Mouse (Mus musculus) neural tube, embryonic 11.5 days (tissue): Measurements from ENCODE around the gene Apela. TPM values are rescaled to one million over a fixed set of nuclear protein-coding genes. Genes with fewer than 3 reads are reported as not detected.

Source experiments
- ATAC-seq: fragments of 200-750 bp; cut with Nextera tagmentation; 2 replicates; pipeline ENCODE4 v1.8.0; 2017; ENCODE audit warnings: moderate number of reproducible peaks, mild to moderate bottlenecking, moderate TSS enrichment, moderate library complexity; ENCODE audit not compliant: insufficient read depth, low FRiP score, low TSS enrichment
- DNase-seq: peaks from one replicate; pipeline ENCODE4 v3.0.0-alpha.2; 2015; ENCODE audit warnings: low spot score
- H3K27ac ChIP-seq: fragments of 300-500 bp; sonication (generic); 2 replicates; pipeline ENCODE4 v1.5.1; 2014; ENCODE audit warnings: low read depth, mild to moderate bottlenecking, low read length
- H3K27me3 ChIP-seq: fragments of 300-500 bp; sonication (generic); 2 replicates; pipeline ENCODE4 v1.6.1; 2014; ENCODE audit warnings: mild to moderate bottlenecking, low read length, mixed read lengths; ENCODE audit not compliant: control insufficient read depth, insufficient read depth
- H3K36me3 ChIP-seq: fragments of 300-500 bp; sonication (generic); 2 replicates; pipeline ENCODE4 v1.6.1; 2014; ENCODE audit warnings: mild to moderate bottlenecking, low read length, moderate library complexity, mixed read lengths; ENCODE audit not compliant: control insufficient read depth, insufficient read depth
- H3K4me1 ChIP-seq: fragments of 300-500 bp; sonication (generic); 2 replicates; pipeline ENCODE4 v1.6.1; 2014; ENCODE audit warnings: low read length, mixed read lengths; ENCODE audit not compliant: control insufficient read depth, insufficient read depth
- H3K4me2 ChIP-seq: fragments of 300-500 bp; sonication (generic); 2 replicates; pipeline ENCODE4 v1.6.1; 2014; ENCODE audit warnings: low read depth, mild to moderate bottlenecking, moderate library complexity
- H3K4me3 ChIP-seq: fragments of 300-500 bp; sonication (generic); 2 replicates; pipeline ENCODE4 v1.5.1; 2014; ENCODE audit warnings: low read depth, low read length
- H3K9ac ChIP-seq: fragments of 300-500 bp; sonication (generic); 2 replicates; pipeline ENCODE4 v1.6.1; 2014; ENCODE audit warnings: mild to moderate bottlenecking, low read length
- H3K9me3 ChIP-seq: fragments of 300-500 bp; sonication (generic); 2 replicates; pipeline ENCODE4 v1.6.1; 2016; ENCODE audit warnings: low read length; ENCODE audit not compliant: control insufficient read depth
- WGBS: fragments of 180-500 bp; shearing (Covaris S2); extraction: QIAGEN DNeasy Blood & Tissue Kit; methylation state at CpG from one replicate; pipeline ENCODE4 v1.1.7; 2014; 5-methylcytosine and 5-hydroxymethylcytosine counted together
- polyA plus RNA-seq: library from polyadenylated mRNA; unstranded; fragments of >200 nt; fragmentation: Nextera tagmentation; extraction: Ambion mirVana; gene quantifications from 2 replicates; pipeline ENCODE4 v1.2.1, GENCODE M21; 2014

Gene Apela
- polyA plus RNA-seq, 1 experiment from 2014 or later, result 10.3 TPM

- DNase-seq, result no peak
- Histone ChIP-seq H3K9ac (no peak overlapping the region), H3K9me3 (no peaks in the 10 kb centered on the region), H3K27me3 (no peaks in the 10 kb centered on the region), H3K27ac (no peak overlapping the region), H3K4me3 (no peak overlapping the region), H3K4me1 (no peaks in the 10 kb centered on the region), H3K4me2 (no peak overlapping the region), H3K36me3 (no peaks in the 10 kb centered on the region)
- WGBS, result 85% methylated on average over 4 of the region's 4 CpGs
- no peak for ATAC-seq
Measured at GRCm38 (mm10) chr8:64998806-64999365, 38.2 kb downstream of the Apela start.

- Histone ChIP-seq H3K27ac (no peak within 1 kb of the TSS), H3K36me3 (no peaks in the 10 kb centered on the region), H3K4me2 (no peak within 1 kb of the TSS), H3K27me3 (no peaks in the 10 kb centered on the region), H3K9ac (no peak within 1 kb of the TSS), H3K4me3 (no peak within 1 kb of the TSS), H3K4me1 (no peaks in the 10 kb centered on the region), H3K9me3 (no peaks in the 10 kb centered on the region)
- ATAC-seq (no peak), DNase-seq (no peak)
- 89% methylated on average over 4 of the region's 4 CpGs for WGBS
Measured at GRCm38 (mm10) chr8:64987731-64988130, 49.4 kb downstream of the Apela start, which contains the start of gene Trim75. Trim75 (minus strand) TSS chr8:64987831.

GRCm38 (mm10) chr8:64983150-64983897, 53.8 kb downstream of the Apela start:
- DNase-seq, result no peak
- H3K9me3 ChIP-seq, result no peaks in the 10 kb centered on the region

More at GRCm38 (mm10) chr8:64983150-64983897, 53.8 kb downstream of the Apela start:
- Histone ChIP-seq H3K4me2 (no peak overlapping the region), H3K36me3 (no peaks in the 10 kb centered on the region), H3K4me3 (no peak overlapping the region), H3K27ac (no peak overlapping the region), H3K9ac (no peak overlapping the region), H3K27me3 (no peaks in the 10 kb centered on the region), H3K4me1 (no peaks in the 10 kb centered on the region)
- ATAC-seq, result no peak
- WGBS, result 77% methylated on average over 20 of the region's 20 CpGs

Other genes starting within 250 kb of the Apela start
- 20.0 and 20.2 TPM in 2 replicates for gene Klhl2, start 187.3 kb downstream of the Apela start, polyA plus RNA-seq
- gene Tmem192, start 90.2 kb downstream of the Apela start, polyA plus RNA-seq, result 19.4 and 21.8 TPM in 2 replicates
- not detected in 2 replicates for gene Trim75, start 49.5 kb downstream of the Apela start, polyA plus RNA-seq
- gene Trim61, start 18.8 kb downstream of the Apela start, polyA plus RNA-seq, result 0.15 TPM in 1 of 2 replicates, not detected in the other
- gene Trim60, start 18.8 kb downstream of the Apela start, polyA plus RNA-seq, result not detected in 2 replicates
- gene Gm10663, start 37.7 kb upstream of the Apela start, polyA plus RNA-seq, result not detected in 2 replicates
- not detected in 2 replicates for gene BC030870, start 92.2 kb upstream of the Apela start, polyA plus RNA-seq